Mouse (Mus musculus) heart, adult 9 months (tissue): Measurements from ENCODE around the gene Itprip.
"Not testable (repeated sequence)": the region's sequence is repeated elsewhere in the genome, so short reads cannot be mapped to it uniquely, and the experiment has no call there.

Source experiments
- DNase-seq, 2 experiments: peaks; one replicate each; pipeline ENCODE4 v3.0.0; 2022; ENCODE audit warnings: low spot score in 2 of 2

The Itprip gene

GRCm38 (mm10) chr19:47853951-47854795, 64.9 kb downstream of the Itprip start:
- peak; percentile 38 to 42 for DNase-seq

- DNase-seq: no peak
Measured at GRCm38 (mm10) chr19:47853053-47853452, 66.0 kb downstream of the Itprip start.

- not testable (repeated sequence) for DNase-seq
Measured at GRCm38 (mm10) chr19:47852131-47852530, 67.0 kb downstream of the Itprip start.

- DNase-seq: no peak
Measured at GRCm38 (mm10) chr19:47849735-47850134, 69.4 kb downstream of the Itprip start.
